Mouse (Mus musculus) urinary bladder, postnatal 25 days (tissue): ENCODE measurements around the gene Ano10.
A peak's percentile ranks its signal among the peaks of the same experiment; 100 is the strongest.
"Not testable (repeated sequence)": the region's sequence is repeated elsewhere in the genome, so short reads cannot be mapped to it uniquely, and the experiment has no call there.

Experiments
- DNase-seq: peaks from one replicate; pipeline ENCODE4 v3.0.0; 2022; ENCODE audit warnings: low spot score

Ano10 gene

GRCm38 (mm10) chr9:122294242-122294881, at the start of gene Ano10:
Gene Ano10, minus strand, starts transcription at chr9:122294423.
- DNase-seq = peak; percentile 94

- no peak for DNase-seq
These were observed 49.2 kb upstream of the Ano10 start for GRCm38 (mm10) chr9:122343399-122343798.

- DNase-seq = no peak
These were observed 45.7 kb upstream of the Ano10 start for GRCm38 (mm10) chr9:122339972-122340371.

- DNase-seq = no peak
These were observed 43.3 kb upstream of the Ano10 start for GRCm38 (mm10) chr9:122337510-122337931.

GRCm38 (mm10) chr9:122336677-122337076, 42.5 kb upstream of the Ano10 start:
- DNase-seq = no peak

- no peak for DNase-seq
These were observed 34.0 kb upstream of the Ano10 start for GRCm38 (mm10) chr9:122328199-122328598.

- no peak for DNase-seq
These were observed 31.8 kb upstream of the Ano10 start for GRCm38 (mm10) chr9:122325996-122326395.

GRCm38 (mm10) chr9:122322356-122322755, 28.1 kb upstream of the Ano10 start:
- no peak for DNase-seq

- no peak for DNase-seq
These were observed 26.4 kb upstream of the Ano10 start for GRCm38 (mm10) chr9:122320626-122321025.

GRCm38 (mm10) chr9:122316562-122316961, 22.3 kb upstream of the Ano10 start:
- DNase-seq = no peak

GRCm38 (mm10) chr9:122315501-122315900, 21.3 kb upstream of the Ano10 start:
- no peak for DNase-seq

- no peak for DNase-seq
These were observed 20.7 kb upstream of the Ano10 start for GRCm38 (mm10) chr9:122314942-122315341.

GRCm38 (mm10) chr9:122314386-122314785, 20.2 kb upstream of the Ano10 start:
- no peak for DNase-seq

- DNase-seq = not testable (repeated sequence)
These were observed 18.9 kb upstream of the Ano10 start for GRCm38 (mm10) chr9:122313128-122313527.

GRCm38 (mm10) chr9:122312296-122312990, 18.2 kb upstream of the Ano10 start:
- no peak for DNase-seq

GRCm38 (mm10) chr9:122311051-122311760, 17.0 kb upstream of the Ano10 start:
- DNase-seq = peak; percentile 28

- peak; percentile 89 for DNase-seq
These were observed 16.4 kb upstream of the Ano10 start for GRCm38 (mm10) chr9:122310613-122311049.

GRCm38 (mm10) chr9:122309013-122309980, 15.1 kb upstream of the Ano10 start:
- peak; percentile 53 for DNase-seq

GRCm38 (mm10) chr9:122305302-122305701, 11.1 kb upstream of the Ano10 start:
- no peak for DNase-seq

GRCm38 (mm10) chr9:122296169-122296568, 1.9 kb upstream of the Ano10 start:
- no peak for DNase-seq

- DNase-seq = no peak
These were observed 1.2 kb upstream of the Ano10 start for GRCm38 (mm10) chr9:122295396-122295795.

GRCm38 (mm10) chr9:122293865-122294241, 370 bp downstream of the Ano10 start:
- peak; percentile 36 for DNase-seq
